Mouse (Mus musculus) spleen, postnatal 36 days (tissue): ENCODE data around the gene Eci2.
"Not testable (repeated sequence)": the region's sequence is repeated elsewhere in the genome, so short reads cannot be mapped to it uniquely, and the experiment has no call there.

Source experiments
- DNase-seq, 2 experiments: peaks; one replicate each; pipeline ENCODE4 v3.0.0; 2022; ENCODE audit warnings: low spot score in 2 of 2, mixed read lengths in 1 of 2

The Eci2 gene

DNA sequence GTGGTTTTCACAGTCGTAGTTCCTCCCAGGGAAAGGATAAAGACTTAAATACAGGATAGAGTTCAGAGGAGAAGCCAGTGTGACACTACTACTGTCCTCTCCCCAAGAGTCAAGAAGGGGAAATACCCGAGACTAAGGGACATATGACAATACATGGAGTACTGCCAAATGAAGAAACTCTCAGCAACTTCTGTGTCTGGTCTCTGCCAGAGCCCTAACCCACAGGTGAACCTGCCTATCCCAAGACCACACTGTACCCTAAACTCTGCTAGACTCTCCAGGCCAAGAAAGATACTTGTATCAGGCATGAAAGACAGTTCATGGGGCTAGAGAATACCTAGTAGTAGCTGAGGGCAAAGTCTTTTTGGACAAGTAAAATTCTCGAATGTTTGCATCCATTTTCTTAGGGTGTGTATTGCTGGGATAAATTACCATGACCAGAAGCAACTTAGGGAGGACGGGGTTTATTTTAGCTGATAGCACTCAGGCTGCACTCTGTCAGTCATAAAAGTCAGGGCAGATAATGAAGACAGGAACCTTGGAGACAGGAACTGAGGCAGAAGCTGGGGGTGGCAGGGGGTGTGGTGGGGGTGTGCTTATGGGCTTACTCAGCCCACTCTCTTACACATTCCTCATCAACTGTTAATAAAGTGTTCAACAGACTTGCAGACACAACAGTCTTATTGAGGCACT lies 35.2 kb downstream of the Eci2 start:
- no peak for DNase-seq

- DNase-seq = not testable (repeated sequence)
Measured at GRCm38 (mm10) chr13:34983479-34983878, 43.4 kb downstream of the Eci2 start.

DNA sequence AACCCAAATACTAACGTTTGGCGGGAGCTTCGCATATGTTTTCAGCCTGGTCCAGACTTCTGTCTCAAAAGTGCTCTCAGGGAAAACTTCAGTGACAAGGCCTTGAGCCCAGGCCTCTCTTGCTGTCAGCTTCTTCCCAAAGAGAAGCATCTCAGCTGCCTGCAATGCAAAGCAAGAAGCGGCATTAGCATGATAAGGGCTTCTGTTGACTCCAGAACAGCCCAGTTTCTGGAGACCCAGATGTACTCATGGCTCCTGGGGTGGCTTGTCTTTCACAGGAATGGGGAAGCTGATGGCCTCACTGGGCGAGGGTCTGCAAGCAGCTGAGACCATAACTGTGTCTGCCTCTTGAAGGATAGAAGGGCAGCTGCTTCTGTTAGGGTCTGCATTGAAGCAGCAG lies 48.3 kb downstream of the Eci2 start:
- DNase-seq = not testable (repeated sequence)

GRCm38 (mm10) chr13:34977410-34977809 lies 49.5 kb downstream of the Eci2 start:
- no peak for DNase-seq

GRCm38 (mm10) chr13:34976116-34976515 lies 50.8 kb downstream of the Eci2 start:
- no peak for DNase-seq

GRCm38 (mm10) chr13:34973770-34974169 lies 53.1 kb downstream of the Eci2 start:
- DNase-seq = no peak

DNA sequence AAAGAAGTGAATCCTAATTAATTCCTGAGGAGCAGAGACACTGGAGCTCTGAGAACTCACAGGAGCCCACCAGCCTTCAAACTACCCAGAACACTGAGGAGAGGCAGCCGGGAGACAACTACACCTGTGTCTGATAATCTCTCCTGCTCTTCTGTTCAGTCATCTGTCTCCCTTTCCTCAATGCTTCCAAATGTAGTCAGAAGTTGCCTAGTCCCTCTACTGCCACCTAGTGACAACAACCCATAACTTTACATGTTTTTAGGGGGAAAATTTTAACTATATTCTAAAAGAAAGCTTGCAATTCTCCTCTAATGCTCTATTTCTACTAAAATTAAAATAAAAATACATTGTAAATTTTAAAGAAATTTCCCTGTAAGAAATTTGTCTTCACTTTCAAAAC lies 53.7 kb downstream of the Eci2 start:
- DNase-seq = peak in 1 of 2 experiments; percentile 17

GRCm38 (mm10) chr13:34972456-34972855 lies 54.4 kb downstream of the Eci2 start:
- not testable (repeated sequence) for DNase-seq

GRCm38 (mm10) chr13:34965647-34966046 lies 61.2 kb downstream of the Eci2 start:
- DNase-seq = not testable (repeated sequence)

DNA sequence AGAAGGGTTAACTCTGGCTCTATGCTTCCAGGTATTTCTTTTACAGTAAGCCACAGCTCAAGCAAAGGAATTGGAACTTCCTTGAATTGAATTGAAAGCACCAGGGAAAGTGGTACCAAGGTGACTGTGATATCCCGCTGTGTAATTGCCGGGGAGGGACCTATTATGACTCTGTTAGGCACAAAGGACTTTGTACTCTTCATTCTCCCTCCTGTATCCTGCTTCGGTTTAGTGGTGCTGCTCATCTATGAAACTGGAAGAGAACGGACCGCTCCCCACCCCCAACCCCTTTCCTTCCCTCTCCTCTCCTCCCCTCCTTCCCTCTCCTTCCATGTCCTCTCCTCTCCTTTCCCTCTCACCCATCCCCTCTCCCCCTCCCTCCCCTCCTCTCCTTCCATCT lies 62.0 kb downstream of the Eci2 start:
- no peak for DNase-seq

- no peak for DNase-seq
Measured at GRCm38 (mm10) chr13:34964419-34964818, 62.5 kb downstream of the Eci2 start.

DNA sequence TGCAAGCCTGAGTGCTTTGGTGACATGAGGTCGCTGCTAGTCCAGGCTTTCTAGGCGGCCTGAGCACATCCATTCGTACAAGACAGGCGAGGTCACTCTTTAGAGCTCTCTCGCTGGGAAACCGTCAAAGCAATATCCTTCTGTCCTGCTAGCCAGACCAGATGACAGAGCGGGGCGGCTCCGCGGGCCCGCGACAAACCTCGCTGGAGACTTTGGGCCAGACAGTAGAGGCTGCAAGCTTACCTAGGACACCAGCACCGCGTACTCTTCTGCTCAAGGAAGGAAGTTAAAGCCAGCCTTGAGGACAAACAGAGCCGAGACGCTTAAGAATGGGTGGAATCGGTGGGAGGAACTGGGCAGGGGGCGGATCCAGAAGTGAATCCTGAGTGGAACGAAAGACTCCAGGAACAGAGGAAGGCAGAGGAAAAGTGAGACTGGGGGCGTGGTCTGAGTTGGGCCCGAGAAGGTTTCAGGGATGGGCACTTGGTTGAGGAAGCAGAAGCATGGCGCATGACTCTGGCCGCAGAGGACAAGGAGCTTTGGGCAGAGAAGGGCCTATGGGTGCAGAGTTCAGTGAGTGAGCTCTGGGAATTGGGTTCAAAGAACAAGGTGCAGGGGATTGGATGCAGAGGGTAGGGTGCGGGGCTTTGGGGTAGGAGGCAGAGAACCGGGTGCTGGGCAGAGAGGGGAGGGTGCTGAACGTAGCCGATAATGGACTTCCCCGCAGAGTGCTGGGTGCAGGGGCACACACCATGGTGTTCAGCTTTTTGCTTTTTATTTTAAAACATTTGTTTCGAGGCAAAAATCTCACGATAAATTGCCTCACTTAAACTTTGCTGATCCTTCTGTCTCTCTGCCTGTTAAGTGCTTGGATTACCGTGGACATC lies 63.1 kb downstream of the Eci2 start, which contains the start of gene Eci3:
Gene Eci3, minus strand, starts transcription at position 300 of the 887 bp plus-strand sequence.
- DNase-seq = no peak

DNA sequence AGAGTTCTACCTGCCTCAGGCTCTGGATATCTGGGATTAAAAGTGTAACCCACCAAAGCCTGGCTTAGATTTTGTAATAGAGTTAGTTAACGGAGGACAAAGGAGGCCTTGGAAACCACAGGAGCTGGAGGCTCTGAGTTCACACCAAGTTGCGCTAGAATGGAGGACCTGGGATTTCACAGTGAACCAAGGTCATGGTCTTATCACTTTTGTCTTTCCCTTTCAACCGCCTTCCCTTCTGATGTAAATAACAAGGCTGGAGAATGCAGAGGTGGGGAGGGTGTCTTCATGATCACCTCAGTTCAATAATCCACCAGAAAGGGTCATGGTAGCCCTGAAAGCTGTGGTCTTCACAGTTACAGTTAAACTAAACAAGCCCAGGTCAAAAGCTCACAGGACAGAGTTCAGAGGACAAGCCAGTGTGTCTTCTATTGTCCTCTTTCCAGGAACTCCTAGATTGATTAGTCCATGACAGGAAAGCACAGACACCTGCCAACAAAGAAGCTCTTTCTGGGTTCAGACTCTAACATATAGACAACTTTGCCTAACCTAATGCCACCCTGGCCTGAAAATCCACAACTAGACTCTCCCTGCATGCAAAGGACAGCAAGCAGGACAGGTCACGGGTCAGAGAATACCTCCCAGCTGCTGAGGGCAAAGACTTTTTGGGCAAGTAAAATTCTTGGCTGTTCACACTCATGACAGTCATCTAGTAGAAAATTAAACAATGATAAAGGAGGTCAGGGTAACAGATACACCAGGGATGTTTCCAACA lies 65.7 kb downstream of the Eci2 start:
- DNase-seq = no peak

- DNase-seq = not testable (repeated sequence)
Measured at GRCm38 (mm10) chr13:34958158-34958557, 68.7 kb downstream of the Eci2 start.

DNA sequence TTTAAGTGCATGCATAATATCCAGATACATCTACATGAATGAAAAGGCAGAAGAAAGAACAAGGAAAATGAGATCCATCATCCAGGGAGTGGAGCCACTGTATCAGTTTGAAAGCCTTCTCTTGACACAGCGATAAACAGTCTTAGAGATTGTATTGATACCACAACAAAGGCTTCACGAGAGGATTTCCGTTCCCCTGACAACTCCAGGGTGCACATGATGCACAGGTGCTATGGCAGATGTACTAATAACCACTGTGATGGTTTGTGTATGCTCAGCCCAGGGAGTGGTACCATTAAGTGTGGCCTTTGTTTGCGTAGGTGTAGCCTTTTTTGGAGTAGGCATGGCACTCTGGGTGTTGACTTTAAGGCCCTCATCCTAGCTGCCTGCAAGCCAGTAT lies 70.0 kb downstream of the Eci2 start:
- DNase-seq = no peak

GRCm38 (mm10) chr13:34951437-34951836 lies 75.5 kb downstream of the Eci2 start:
- not testable (repeated sequence) for DNase-seq

DNA sequence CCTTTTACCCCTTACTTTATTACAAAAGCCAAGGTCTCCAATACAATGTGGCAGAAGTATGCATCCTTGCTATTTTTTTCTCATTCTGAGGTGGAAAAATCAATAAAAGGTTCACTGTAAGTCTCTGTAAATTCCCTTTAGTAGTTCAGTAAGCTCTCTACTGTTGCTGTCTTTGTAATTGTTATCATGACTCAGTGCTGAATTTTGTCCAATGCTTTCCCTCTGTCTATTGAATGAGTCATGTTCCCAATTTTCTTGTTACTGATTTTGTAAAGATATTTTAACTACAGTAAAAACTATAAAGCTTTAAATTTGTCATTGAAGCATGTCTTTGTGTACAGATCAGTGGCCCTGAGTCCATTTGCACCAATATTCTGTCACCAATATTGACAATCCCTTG lies 84.5 kb downstream of the Eci2 start:
- no peak for DNase-seq

- no peak for DNase-seq
Measured at GRCm38 (mm10) chr13:34934931-34935644, 91.8 kb downstream of the Eci2 start.
